Mouse (Mus musculus): ENCODE data around the gene Krtcap3.

Krtcap3 gene

GRCm38 (mm10) chr5:31298486-31298885 is 47.0 kb downstream of the Krtcap3 start:
- no peak for DNase-seq (ENCODE audit: low spot score in 2 of 2)

- DNase-seq (ENCODE audit: low spot score in 2 of 2): no peak
These were observed 50.4 kb downstream of the Krtcap3 start for GRCm38 (mm10) chr5:31301866-31302265.

Measured in urinary bladder, adult 18-20 months (tissue).